Mouse (Mus musculus) forebrain, embryonic 12.5 days (tissue): ENCODE data around the gene Ppp2r5c. TPM values are rescaled to one million over a fixed set of nuclear protein-coding genes. Genes with fewer than 3 reads are reported as not detected.

Source experiments
- ATAC-seq: fragments of 200-750 bp; cut with Nextera tagmentation; 2 replicates; pipeline ENCODE4 v1.8.0; 2017; ENCODE audit warnings: moderate TSS enrichment; ENCODE audit not compliant: low FRiP score
- H3K27ac ChIP-seq: fragments of 300-500 bp; sonication (generic); 2 replicates; pipeline ENCODE4 v1.5.1; 2016; ENCODE audit warnings: mild to moderate bottlenecking
- H3K27me3 ChIP-seq: fragments of 300-500 bp; sonication (generic); 2 replicates; pipeline ENCODE4 v1.6.1; 2016; ENCODE audit warnings: mild to moderate bottlenecking
- H3K36me3 ChIP-seq: fragments of 300-500 bp; sonication (generic); replicated peaks from 2 replicates; pipeline ENCODE4 v1.6.1; 2016; ENCODE audit warnings: mild to moderate bottlenecking
- H3K4me1 ChIP-seq: fragments of 300-500 bp; sonication (generic); 2 replicates; pipeline ENCODE4 v1.6.1; 2016
- H3K4me2 ChIP-seq: fragments of 300-500 bp; sonication (generic); 2 replicates; pipeline ENCODE4 v1.6.1; 2016; ENCODE audit warnings: mild to moderate bottlenecking, moderate library complexity
- H3K4me3 ChIP-seq: fragments of 300-500 bp; sonication (generic); replicated peaks from 2 replicates; pipeline ENCODE4 v1.5.1; 2016; ENCODE audit warnings: mild to moderate bottlenecking
- H3K9ac ChIP-seq: fragments of 300-500 bp; sonication (generic); 2 replicates; pipeline ENCODE4 v1.6.1; 2016; ENCODE audit warnings: mild to moderate bottlenecking
- H3K9me3 ChIP-seq: fragments of 300-500 bp; sonication (generic); 2 replicates; pipeline ENCODE4 v1.6.1; 2016
- WGBS: fragments of 180-500 bp; shearing (Covaris S2); methylation state at CpG from one replicate; pipeline ENCODE4 v1.1.7; 2016; 5-methylcytosine and 5-hydroxymethylcytosine counted together
- polyA plus RNA-seq: library from polyadenylated mRNA; unstranded; fragments of >200 nt; fragmentation: Nextera tagmentation; extraction: Ambion mirVana; gene quantifications from 2 replicates; pipeline ENCODE4 v1.2.1, GENCODE M21; 2016

Ppp2r5c gene
- polyA plus RNA-seq, 1 experiment from 2014 or later, result 157 TPM

DNA sequence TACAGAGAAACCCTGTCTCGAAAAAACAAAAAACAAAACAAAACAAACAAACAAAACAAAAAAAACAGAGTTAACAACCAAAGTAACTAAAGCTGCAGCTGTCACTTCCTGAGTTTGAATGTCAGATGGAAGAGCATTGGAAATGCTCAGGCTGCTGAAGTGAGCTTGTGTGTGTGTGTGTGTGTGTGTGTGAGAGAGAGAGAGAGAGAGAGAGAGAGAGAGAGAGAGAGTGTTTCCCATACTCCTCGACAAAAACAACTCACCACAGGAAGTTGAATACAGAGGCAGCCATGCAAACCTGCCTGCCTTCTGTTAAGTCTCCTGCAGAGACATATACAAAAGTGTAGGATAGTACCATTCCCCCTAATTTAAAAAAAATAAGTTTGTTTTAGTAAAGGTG, 47.9 kb downstream of the Ppp2r5c start:
- Histone ChIP-seq H3K4me2 (no peak overlapping the region), H3K9me3 (no peaks in the 10 kb centered on the region), H3K4me1 (peaks cover 12% of the 10 kb centered on the region), H3K4me3 (no peak overlapping the region), H3K36me3 (peaks cover 7% of the 10 kb centered on the region; the same call in 1 of the 2 replicates), H3K27ac (no peak overlapping the region), H3K9ac (no peak overlapping the region), H3K27me3 (no peaks in the 10 kb centered on the region)
- WGBS, result 77% methylated on average over 2 of the region's 2 CpGs
- ATAC-seq, result no peak

DNA sequence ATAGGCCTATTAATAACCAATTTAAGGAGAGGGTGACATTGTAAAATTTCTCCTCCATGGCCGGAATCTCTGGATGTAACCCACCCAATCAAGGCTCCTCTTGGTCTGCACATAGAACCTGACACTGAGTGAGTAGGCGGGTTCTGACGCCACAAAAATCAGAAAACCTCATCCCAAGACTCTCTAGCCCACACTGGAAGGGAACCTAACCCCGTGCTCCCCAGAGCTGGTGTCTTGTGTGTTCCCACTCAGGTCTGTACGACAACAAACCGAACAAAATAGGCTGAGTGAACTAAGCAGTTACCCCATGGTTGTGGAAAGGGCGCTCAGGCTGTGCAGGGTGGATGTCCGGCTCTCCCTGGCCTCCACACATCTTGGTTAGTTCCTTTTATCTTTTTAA, 48.3 kb downstream of the Ppp2r5c start:
- Histone ChIP-seq H3K9ac (no peak overlapping the region), H3K9me3 (no peaks in the 10 kb centered on the region), H3K27ac (no peak overlapping the region), H3K4me3 (no peak overlapping the region), H3K27me3 (no peaks in the 10 kb centered on the region), H3K36me3 (peaks cover 3% of the 10 kb centered on the region; the same call in 1 of the 2 replicates), H3K4me2 (no peak overlapping the region), H3K4me1 (peaks cover 12% of the 10 kb centered on the region)
- ATAC-seq, result no peak
- WGBS, result 96% methylated on average over 8 of the region's 8 CpGs

DNA sequence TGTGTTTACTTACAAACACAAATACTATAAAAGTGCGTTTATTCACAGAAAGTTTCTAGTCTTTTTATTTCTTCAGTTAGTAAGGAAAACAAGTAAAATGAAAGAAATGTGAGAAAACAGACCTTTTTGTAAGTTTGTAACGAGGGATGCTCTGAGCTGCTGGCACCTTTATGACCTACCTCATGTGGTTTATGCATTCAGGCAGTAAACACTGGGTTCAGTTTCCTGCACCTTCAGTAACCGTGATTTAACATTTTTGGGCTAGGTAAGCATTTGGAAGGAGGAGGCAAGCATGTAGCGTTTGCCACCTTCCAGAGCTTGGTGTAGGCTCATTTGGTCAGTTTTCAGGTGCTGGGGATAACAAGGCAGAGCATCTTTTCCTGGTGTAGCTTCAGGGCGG, 49.1 kb downstream of the Ppp2r5c start:
- 90% methylated on average over 5 of the region's 5 CpGs for WGBS
- no peak overlapping the region for H3K27ac ChIP-seq

DNA sequence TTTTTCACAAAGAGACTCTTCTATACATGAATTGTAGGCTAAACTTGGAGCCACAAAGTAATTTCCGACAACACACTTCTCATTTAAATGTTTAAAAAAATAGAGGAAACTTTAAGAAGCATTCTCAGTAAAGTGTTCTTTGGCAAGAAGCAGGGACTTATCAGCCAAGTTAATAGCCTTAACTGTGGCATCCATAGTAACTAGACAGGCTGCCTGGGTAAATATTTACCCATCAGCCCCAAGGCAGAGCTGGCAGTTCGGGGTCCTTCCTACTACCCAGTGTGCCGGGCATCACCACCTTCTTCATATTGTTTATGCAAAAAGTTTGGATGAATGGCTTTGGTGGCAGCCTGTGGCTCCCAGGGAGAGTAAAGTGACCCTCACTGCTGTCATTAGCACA, 50.1 kb downstream of the Ppp2r5c start:
- no peak for ATAC-seq
- Histone ChIP-seq H3K4me1 (peaks cover 12% of the 10 kb centered on the region), H3K27ac (no peak overlapping the region), H3K4me2 (no peak overlapping the region), H3K9ac (no peak overlapping the region), H3K36me3 (no peaks in the 10 kb centered on the region), H3K27me3 (no peaks in the 10 kb centered on the region), H3K4me3 (no peak overlapping the region), H3K9me3 (no peaks in the 10 kb centered on the region)
- WGBS, result 83% methylated on average over 3 of the region's 3 CpGs

More for the DNA sequence above, 49.1 kb downstream of the Ppp2r5c start:
- Histone ChIP-seq H3K36me3 (no peaks in the 10 kb centered on the region), H3K4me2 (no peak overlapping the region), H3K27me3 (no peaks in the 10 kb centered on the region), H3K4me3 (no peak overlapping the region), H3K9ac (no peak overlapping the region), H3K4me1 (peaks cover 12% of the 10 kb centered on the region), H3K9me3 (no peaks in the 10 kb centered on the region)
- ATAC-seq, result no peak

DNA sequence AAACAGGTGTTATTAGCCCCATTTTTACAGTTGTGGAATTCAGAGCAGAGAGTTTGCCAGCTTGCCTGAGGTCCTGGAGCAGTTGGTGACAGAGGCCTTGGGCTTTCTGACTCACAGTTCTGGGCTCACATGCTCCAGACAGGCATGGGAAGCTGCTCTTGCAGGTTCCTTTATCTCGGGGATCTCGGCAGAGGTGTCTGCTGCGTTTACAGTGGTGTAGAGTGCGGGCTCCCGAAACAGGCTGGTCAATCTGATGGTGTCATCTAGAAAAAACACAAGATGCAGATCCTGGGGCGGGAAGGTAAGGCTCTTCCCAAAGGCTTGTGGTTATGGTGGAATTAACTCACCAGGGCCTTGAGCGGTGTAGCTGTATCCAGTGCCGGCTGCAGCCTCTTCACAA, 50.6 kb downstream of the Ppp2r5c start:
- Histone ChIP-seq H3K4me2 (no peak overlapping the region), H3K9ac (no peak overlapping the region), H3K36me3 (no peaks in the 10 kb centered on the region), H3K9me3 (no peaks in the 10 kb centered on the region), H3K4me1 (peaks cover 12% of the 10 kb centered on the region), H3K27ac (no peak overlapping the region), H3K27me3 (no peaks in the 10 kb centered on the region), H3K4me3 (no peak overlapping the region)
- 90% methylated on average over 8 of the region's 8 CpGs for WGBS
- no peak for ATAC-seq

DNA sequence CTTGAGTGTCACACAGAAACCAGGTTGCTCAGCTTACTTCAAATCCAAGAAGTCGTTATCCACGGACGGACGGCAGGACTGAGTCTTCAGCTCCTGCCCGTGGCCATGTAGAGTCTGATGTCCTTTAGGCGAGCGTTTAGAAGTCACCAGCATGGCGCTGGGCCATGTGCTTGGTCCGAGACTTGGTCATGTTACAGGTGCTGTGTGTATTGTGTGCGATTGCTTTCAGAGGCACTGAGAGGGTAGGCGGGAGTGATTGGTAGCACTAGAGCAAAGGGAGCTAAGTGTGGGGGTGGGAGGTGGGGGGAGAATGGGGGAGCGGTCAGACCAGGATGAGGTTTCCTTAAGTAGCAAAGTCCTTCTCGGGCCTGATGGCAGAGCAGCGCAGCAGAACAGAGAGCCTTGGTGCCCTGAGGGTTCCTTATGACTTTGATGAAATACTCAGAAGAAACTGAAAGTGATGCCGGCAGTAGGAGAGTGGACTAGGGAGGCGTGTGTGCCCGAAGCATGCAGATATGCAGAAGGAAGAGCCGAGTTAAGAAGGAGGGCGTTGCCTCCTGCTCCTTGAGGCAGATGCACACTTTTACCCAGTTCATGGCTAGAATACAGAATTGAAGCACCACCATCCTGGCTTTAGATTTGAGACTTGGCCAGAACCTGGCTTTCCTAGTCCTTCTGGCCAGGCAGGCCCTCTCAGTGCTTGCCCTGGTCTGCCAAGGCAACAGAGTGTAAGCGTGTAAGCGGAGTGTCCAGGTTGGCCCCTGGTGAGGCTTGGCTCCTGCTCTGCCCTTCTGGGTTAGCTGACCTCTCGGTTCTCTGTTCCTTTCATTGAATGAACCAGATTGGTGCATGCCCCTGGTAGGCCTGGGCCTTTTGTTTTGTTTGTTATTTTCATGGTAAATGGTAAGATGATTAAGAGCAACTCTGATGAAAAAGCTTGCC, 51.6 kb downstream of the Ppp2r5c start:
- Histone ChIP-seq H3K4me2 (no peak overlapping the region), H3K4me1 (peaks cover 13% of the 10 kb centered on the region), H3K4me3 (no peak overlapping the region), H3K27ac (no peak overlapping the region), H3K36me3 (no peaks in the 10 kb centered on the region), H3K27me3 (no peaks in the 10 kb centered on the region), H3K9ac (no peak overlapping the region), H3K9me3 (no peaks in the 10 kb centered on the region)
- 86% methylated on average over 22 of the region's 22 CpGs for WGBS
- no peak for ATAC-seq

DNA sequence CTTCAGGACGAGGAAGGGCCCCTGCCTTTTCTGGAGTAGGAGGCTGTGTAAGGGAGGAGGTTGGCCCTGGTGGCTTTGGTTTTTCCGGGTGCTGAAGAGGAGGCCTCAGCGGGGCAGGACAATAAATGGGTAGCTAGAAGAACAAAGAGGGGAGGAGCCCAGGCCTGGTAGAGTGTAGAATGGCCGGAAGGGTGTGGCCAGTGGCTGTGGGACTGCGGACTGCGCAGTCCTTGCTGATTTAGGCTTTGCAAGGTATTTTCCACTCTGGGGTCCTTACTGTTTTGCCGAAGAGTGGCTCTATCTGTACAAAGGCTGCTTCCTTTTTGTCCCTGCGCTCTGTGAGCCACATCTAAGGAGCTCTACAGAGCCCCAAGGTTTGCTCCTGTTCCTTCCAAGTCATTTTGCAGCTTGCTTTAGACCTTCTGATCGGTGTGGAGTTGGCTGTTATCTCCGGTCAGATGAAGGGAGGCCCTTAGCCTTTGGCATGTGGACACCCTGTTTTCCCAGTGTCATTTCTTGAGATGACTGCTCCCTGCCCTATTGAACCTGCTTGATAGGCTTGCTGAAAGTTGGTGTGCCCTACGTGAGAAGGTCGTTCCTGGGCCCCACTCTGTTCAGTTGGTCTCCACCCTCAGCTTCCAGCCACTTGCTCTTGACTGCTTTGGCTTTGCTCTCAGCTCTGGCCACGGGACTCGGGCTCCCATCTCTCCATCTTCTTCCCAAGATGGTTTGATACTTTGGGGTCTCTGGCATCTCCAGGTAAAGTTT, 52.5 kb downstream of the Ppp2r5c start:
- no peaks in the 10 kb centered on the region for H3K9me3 ChIP-seq
- no peak overlapping the region for H3K4me2 ChIP-seq
- no peak overlapping the region for H3K9ac ChIP-seq
- H3K4me3 ChIP-seq, result no peak overlapping the region
- ATAC-seq, result no peak
- no peaks in the 10 kb centered on the region for H3K36me3 ChIP-seq
- no peak overlapping the region for H3K27ac ChIP-seq
- 68% methylated on average over 14 of the region's 14 CpGs for WGBS
- H3K27me3 ChIP-seq, result no peaks in the 10 kb centered on the region
- H3K4me1 ChIP-seq, result peaks cover 21% of the 10 kb centered on the region

DNA sequence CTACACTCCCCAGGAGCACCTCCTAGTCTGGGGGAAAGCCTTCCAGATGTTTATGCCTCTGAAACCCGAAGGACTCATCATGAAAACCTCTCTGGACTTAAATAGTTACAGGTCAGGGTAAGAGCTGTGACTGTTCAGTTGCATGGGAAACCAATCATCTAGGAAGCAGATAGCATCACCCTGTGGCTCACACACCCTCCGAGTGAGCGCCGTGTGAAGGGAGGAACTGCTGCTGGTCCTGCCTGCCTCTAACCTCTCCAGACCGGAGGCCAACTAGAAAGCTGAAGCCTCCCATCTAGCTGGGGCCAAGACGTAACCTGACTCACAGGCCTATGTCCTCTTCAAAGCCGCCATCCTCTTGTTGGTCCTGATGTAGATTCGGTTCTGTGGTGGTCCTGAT, 53.2 kb downstream of the Ppp2r5c start:
- Histone ChIP-seq H3K9me3 (no peaks in the 10 kb centered on the region), H3K27me3 (no peaks in the 10 kb centered on the region), H3K36me3 (no peaks in the 10 kb centered on the region), H3K4me2 (no peak overlapping the region), H3K4me1 (peaks cover 24% of the 10 kb centered on the region), H3K27ac (no peak overlapping the region), H3K4me3 (no peak overlapping the region), H3K9ac (no peak overlapping the region)
- no peak for ATAC-seq
- 93% methylated on average over 8 of the region's 8 CpGs for WGBS

DNA sequence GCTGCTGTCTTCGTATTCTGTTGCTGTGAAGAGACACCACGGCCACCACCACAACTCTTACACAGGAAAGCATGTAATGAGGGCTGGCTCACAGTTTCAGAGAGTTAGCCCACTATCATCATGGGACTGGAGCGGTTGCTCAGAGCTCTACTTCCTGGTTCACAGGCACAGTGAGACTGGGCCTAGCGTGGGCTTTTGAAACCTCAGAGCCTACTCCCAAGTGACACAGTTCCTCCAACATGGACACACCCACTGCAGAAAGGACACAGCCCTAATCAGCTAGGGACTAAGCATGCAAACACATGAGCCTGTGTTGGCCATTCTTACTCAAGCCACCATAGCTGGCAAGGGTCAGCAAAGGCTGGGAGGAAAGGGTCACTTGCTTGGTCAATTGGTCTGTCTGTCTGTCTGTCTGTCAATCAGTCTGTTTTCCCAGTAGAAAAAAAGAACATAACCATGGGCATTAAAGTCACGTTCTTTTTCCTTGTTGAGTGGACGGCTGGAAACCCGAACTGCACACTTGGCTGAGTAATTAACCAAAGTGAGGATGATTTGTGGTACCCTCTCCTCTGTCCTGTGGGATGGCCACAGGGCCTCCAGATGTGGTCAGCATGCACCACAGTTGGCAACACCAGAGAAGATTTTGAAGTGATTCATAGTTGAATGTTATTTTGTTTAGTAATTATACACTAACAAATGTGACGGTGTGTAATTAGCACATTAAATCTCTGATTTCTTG, 56.7 kb downstream of the Ppp2r5c start:
- 92% methylated on average over 8 of the region's 8 CpGs for WGBS
- Histone ChIP-seq H3K9ac (no peak overlapping the region), H3K27me3 (no peaks in the 10 kb centered on the region), H3K36me3 (no peaks in the 10 kb centered on the region), H3K9me3 (no peaks in the 10 kb centered on the region), H3K4me3 (no peak overlapping the region), H3K4me2 (no peak overlapping the region), H3K4me1 (peaks cover 37% of the 10 kb centered on the region), H3K27ac (no peak overlapping the region)
- no peak for ATAC-seq

DNA sequence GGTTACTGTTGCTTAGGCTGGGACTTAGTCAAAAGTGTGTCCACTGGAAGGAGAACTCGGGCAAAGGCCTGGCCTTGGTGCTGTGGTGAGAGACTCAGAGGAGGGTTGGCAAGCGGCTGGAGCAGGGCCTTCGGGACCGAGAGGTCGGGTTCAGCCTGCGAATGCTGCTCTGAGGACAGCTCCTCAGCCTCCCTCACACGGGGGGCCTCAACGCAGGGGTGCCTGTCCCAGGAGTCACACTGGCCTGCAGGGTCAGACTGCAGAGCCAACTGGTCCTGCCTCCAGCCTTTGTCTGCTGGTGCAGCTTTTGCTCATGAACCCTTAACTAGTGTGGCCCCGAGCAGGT, 57.2 kb downstream of the Ppp2r5c start:
- Histone ChIP-seq H3K4me1 (peaks cover 33% of the 10 kb centered on the region; the same call in 1 of the 2 replicates), H3K36me3 (no peaks in the 10 kb centered on the region), H3K4me3 (no peak overlapping the region), H3K27ac (no peak overlapping the region), H3K9ac (no peak overlapping the region), H3K4me2 (no peak overlapping the region), H3K27me3 (no peaks in the 10 kb centered on the region), H3K9me3 (no peaks in the 10 kb centered on the region)
- WGBS, result 88% methylated on average over 9 of the region's 9 CpGs
- ATAC-seq, result no peak

DNA sequence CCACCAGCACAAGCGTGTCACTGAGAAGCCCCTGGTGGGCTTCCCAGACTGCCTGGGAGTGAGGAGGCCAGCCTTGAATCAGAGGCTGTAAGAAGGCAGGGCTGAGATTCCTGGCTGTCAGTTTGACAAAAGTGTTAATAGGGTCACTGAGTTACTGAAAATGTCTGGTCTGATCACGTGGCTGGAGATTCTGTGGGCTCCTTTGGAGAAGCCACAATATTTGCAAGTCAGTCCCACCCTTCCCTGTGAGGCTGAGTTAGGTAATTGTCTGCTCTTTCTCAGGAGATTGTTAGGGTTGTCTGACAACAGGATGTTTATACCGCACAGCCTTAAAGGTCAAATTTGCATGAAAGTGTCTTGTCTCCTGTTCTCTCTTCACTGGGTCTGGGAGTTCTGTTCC, 57.9 kb downstream of the Ppp2r5c start:
- peaks cover 31% of the 10 kb centered on the region; the same call in 1 of the 2 replicates for H3K4me1 ChIP-seq
- no peak overlapping the region for H3K4me3 ChIP-seq
- no peak overlapping the region for H3K4me2 ChIP-seq
- 61% methylated on average over 3 of the region's 3 CpGs for WGBS
- no peaks in the 10 kb centered on the region for H3K36me3 ChIP-seq
- no peaks in the 10 kb centered on the region for H3K27me3 ChIP-seq
- H3K9me3 ChIP-seq, result no peaks in the 10 kb centered on the region
- H3K9ac ChIP-seq, result no peak overlapping the region
- ATAC-seq, result no peak
- H3K27ac ChIP-seq, result no peak overlapping the region; the same call in 1 of the 2 replicates

DNA sequence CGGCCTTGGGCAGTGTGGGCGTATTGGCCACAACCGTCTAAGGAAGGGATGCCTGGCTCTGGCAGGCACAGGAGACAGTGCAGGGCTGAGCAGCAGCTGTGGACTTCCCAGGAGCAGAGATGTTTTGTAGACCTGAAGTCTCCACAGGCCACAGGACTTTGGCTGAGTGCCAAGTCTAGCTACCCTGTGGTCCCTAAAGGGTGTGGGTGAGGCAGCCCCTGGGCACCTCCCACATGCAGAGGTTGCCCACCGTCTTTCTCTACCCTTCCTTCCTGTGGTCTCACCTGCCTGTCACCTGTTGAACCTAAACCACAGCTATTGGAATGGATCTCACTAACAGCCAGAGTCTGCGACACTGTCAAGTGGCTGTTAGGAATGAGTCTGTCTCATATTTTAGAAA, 59.1 kb downstream of the Ppp2r5c start:
- 87% methylated on average over 5 of the region's 5 CpGs for WGBS
- Histone ChIP-seq H3K4me1 (peaks cover 31% of the 10 kb centered on the region; the same call in 1 of the 2 replicates), H3K9ac (no peak overlapping the region), H3K4me2 (no peak overlapping the region), H3K4me3 (no peak overlapping the region), H3K27me3 (no peaks in the 10 kb centered on the region), H3K36me3 (no peaks in the 10 kb centered on the region), H3K27ac (no peak overlapping the region), H3K9me3 (no peaks in the 10 kb centered on the region)
- ATAC-seq, result no peak
